Mouse (Mus musculus): ENCODE measurements around the gene B4galnt2. TPM values are rescaled to one million over a fixed set of nuclear protein-coding genes. Genes with fewer than 3 reads are reported as not detected.

B4galnt2 gene
- 0.37 and 0.47 TPM in 2 replicates for polyA plus RNA-seq (2014; fragmentation: Nextera tagmentation; extraction: Ambion mirVana)

DNA sequence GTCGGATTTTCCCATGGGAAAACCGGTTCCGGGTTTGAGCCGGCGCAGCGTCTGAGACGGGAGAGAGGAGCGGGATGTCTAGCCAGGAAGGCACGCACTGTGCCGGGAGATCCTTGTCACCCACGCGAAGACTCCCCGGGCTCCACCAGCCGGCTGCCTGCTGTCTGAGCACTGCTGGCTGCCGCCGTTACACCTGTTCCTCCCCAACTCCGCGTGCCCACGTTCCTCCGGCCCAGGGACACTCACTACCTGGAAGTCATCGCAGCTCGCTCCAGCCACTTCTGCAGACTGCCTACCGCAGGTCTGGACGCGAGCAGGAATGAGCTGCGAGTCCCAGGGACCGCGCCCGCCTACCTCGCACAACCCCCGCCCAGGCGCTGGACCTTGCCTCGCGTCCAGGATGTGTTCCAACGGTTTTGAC lies at the start of gene B4galnt2:
Gene B4galnt2, minus strand, starts transcription at position 321 of the 421 bp plus-strand sequence.
- Histone ChIP-seq H3K4me3 (ENCODE audit: low read length) (peak within 1 kb of the TSS; percentile 26), H3K9ac (ENCODE audit: low read depth, low read length) (peak within 1 kb of the TSS; percentile 4; the same call in 1 of the 2 replicates), H3K27me3 (ENCODE audit: control insufficient read depth, insufficient read depth, low read length) (peaks cover 66% of the 10 kb centered on the region), H3K9me3 (ENCODE audit: control insufficient read depth, low read length) (no peaks in the 10 kb centered on the region), H3K36me3 (ENCODE audit: control insufficient read depth, insufficient read depth, low read length) (no peaks in the 10 kb centered on the region), H3K27ac (ENCODE audit: low read depth, low read length) (no peak within 1 kb of the TSS), H3K4me2 (replicated peaks; ENCODE audit: low read depth, low read length) (peak within 1 kb of the TSS; percentile 39), H3K4me1 (ENCODE audit: control insufficient read depth, insufficient read depth, low read length) (peaks cover 12% of the 10 kb centered on the region)
- no peak for ATAC-seq (ENCODE audit: low FRiP score, low TSS enrichment)
- under 1% methylated on average over 31 of the region's 35 CpGs for WGBS

DNA sequence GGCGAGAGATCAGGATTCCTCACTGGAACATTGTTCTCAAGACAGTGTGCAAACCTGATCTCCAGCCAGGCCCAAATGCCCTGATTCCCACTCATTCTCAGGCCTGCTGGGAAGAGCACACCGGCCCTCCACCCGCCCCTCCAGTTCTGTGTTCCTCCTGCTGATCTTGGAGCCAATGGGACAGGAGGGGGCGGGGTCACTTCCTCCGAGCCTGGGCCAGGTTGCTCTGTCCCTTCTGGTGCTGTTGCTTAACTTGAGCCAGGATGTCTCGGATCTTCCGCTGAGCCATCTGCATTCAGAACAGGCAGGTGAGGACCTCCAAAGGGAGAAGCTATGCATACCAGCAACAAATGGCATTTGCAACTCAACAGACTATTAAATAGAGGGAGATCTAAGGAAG lies 48.6 kb upstream of the B4galnt2 start:
- H3K36me3 ChIP-seq (ENCODE audit: control insufficient read depth, insufficient read depth, low read length) = peaks cover 92% of the 10 kb centered on the region
- no peak overlapping the region for H3K27ac ChIP-seq (ENCODE audit: low read depth, low read length)
- H3K4me3 ChIP-seq (ENCODE audit: low read length) = no peak overlapping the region
- ATAC-seq (ENCODE audit: low FRiP score, low TSS enrichment) = no peak
- 70% methylated on average over 7 of the region's 7 CpGs for WGBS
- H3K4me1 ChIP-seq (ENCODE audit: control insufficient read depth, insufficient read depth, low read length) = no peaks in the 10 kb centered on the region
- H3K9ac ChIP-seq (ENCODE audit: low read depth, low read length) = no peak overlapping the region
- no peaks in the 10 kb centered on the region for H3K27me3 ChIP-seq (ENCODE audit: control insufficient read depth, insufficient read depth, low read length)
- no peak overlapping the region for H3K4me2 ChIP-seq (replicated peaks; ENCODE audit: low read depth, low read length)
- no peaks in the 10 kb centered on the region for H3K9me3 ChIP-seq (ENCODE audit: control insufficient read depth, low read length)

DNA sequence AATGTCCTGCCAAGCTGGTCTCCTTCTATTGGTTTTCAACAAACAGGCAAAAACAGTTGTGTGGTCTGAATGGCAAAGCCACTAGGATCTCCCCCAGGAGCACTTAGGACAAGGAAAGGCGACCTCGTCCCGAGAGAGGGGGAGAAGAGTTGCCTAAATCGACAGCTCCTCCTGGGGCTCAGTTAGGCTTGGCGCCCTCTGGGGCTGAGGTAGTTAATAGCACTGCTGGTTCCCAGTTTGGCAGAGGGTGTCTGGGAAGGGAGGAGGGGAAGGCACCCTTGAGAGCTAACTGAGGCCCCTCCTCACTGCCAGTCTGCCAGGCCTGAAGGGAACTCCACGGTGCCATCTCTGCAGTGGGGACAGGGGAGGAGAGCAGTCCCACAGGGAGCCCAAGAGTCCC lies 44.5 kb upstream of the B4galnt2 start:
- H3K27me3 ChIP-seq (ENCODE audit: control insufficient read depth, insufficient read depth, low read length) = no peaks in the 10 kb centered on the region
- 0 out of 2 replicates have a peak, but pooled peaks cover 3% of the 10 kb centered on the region for H3K4me1 ChIP-seq (ENCODE audit: control insufficient read depth, insufficient read depth, low read length)
- H3K4me3 ChIP-seq (ENCODE audit: low read length) = no peak overlapping the region
- ATAC-seq (ENCODE audit: low FRiP score, low TSS enrichment) = no peak
- H3K9me3 ChIP-seq (ENCODE audit: control insufficient read depth, low read length) = no peaks in the 10 kb centered on the region
- H3K4me2 ChIP-seq (replicated peaks; ENCODE audit: low read depth, low read length) = no peak overlapping the region
- 71% methylated on average over 5 of the region's 6 CpGs for WGBS
- H3K36me3 ChIP-seq (ENCODE audit: control insufficient read depth, insufficient read depth, low read length) = peaks cover 51% of the 10 kb centered on the region
- H3K27ac ChIP-seq (ENCODE audit: low read depth, low read length) = no peak overlapping the region
- H3K9ac ChIP-seq (ENCODE audit: low read depth, low read length) = no peak overlapping the region

DNA sequence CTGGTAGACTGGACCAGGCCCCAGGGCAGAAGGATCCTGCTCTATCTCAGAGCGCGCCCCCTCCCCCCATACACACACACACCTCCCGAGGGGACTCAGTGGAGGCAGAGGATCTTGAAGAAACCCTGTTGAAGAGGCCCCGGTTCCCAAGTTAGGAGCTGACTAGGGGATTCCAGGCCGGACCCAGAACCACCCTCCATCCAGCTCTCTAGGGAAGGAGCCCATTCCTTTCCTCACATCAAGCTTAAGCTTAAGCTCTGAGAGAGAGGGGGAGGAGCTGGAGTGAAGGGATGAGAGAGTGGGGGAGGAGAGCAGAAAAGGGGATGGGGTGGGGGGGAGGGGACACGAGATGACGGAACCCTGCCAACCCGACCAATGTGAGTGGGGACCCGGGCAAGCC lies 43.6 kb upstream of the B4galnt2 start:
- no peak for ATAC-seq (ENCODE audit: low FRiP score, low TSS enrichment)
- Histone ChIP-seq H3K4me2 (replicated peaks; ENCODE audit: low read depth, low read length) (no peak overlapping the region), H3K9ac (ENCODE audit: low read depth, low read length) (no peak overlapping the region), H3K27ac (ENCODE audit: low read depth, low read length) (no peak overlapping the region), H3K36me3 (ENCODE audit: control insufficient read depth, insufficient read depth, low read length) (peaks cover 42% of the 10 kb centered on the region), H3K4me1 (ENCODE audit: control insufficient read depth, insufficient read depth, low read length) (0 out of 2 replicates have a peak, but pooled peaks cover 3% of the 10 kb centered on the region), H3K27me3 (ENCODE audit: control insufficient read depth, insufficient read depth, low read length) (no peaks in the 10 kb centered on the region), H3K9me3 (ENCODE audit: control insufficient read depth, low read length) (no peaks in the 10 kb centered on the region), H3K4me3 (ENCODE audit: low read length) (no peak overlapping the region)
- 75% methylated on average over 9 of the region's 9 CpGs for WGBS

DNA sequence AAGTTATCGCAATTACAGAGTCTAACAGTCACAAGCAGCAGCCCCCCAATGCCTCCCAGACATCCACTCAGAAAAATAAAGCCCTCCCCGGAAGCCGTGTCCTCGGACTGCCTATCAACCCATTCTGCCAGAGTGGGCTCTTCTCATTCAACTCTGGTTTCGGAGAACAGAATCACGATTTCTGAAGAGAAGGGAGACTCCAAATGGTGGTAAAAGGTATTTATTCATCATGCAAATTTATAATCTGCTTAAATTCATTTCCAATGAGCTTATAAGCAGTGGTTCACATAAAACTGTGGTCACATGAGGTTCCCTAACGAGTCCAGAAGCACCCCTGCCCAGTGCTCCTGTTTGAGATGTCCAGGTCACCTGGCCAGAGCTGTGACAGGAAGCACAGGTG lies 42.7 kb upstream of the B4galnt2 start:
- H3K4me2 ChIP-seq (replicated peaks; ENCODE audit: low read depth, low read length) = no peak overlapping the region
- H3K9me3 ChIP-seq (ENCODE audit: control insufficient read depth, low read length) = no peaks in the 10 kb centered on the region
- WGBS = 88% methylated on average over 7 of the region's 7 CpGs
- peaks cover 33% of the 10 kb centered on the region for H3K36me3 ChIP-seq (ENCODE audit: control insufficient read depth, insufficient read depth, low read length)
- H3K27me3 ChIP-seq (ENCODE audit: control insufficient read depth, insufficient read depth, low read length) = no peaks in the 10 kb centered on the region
- H3K4me3 ChIP-seq (ENCODE audit: low read length) = no peak overlapping the region
- no peak for ATAC-seq (ENCODE audit: low FRiP score, low TSS enrichment)
- no peak overlapping the region for H3K9ac ChIP-seq (ENCODE audit: low read depth, low read length)
- H3K4me1 ChIP-seq (ENCODE audit: control insufficient read depth, insufficient read depth, low read length) = 0 out of 2 replicates have a peak, but pooled peaks cover 3% of the 10 kb centered on the region
- no peak overlapping the region for H3K27ac ChIP-seq (ENCODE audit: low read depth, low read length)

DNA sequence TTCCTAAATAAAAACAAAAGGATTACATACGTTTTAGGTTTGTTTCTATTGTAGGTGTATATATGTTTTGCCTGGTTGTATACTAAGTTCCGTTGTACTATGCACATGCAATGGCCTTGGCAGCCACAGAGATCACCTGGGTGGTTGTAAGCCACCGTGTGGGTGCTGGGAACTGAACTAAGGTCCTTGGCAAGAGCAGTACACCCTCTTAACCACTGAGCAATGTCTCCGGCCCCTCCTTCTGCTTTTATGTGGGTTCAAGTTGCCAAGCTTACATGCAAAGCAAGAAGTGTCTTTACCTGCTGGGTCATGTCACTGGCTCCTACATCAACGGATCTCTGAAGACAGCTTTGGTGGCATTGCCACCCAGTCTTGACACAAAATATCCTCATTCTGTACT lies 38.6 kb upstream of the B4galnt2 start:
- ATAC-seq (ENCODE audit: low FRiP score, low TSS enrichment) = no peak
- Histone ChIP-seq H3K36me3 (ENCODE audit: control insufficient read depth, insufficient read depth, low read length) (no peaks in the 10 kb centered on the region), H3K27me3 (ENCODE audit: control insufficient read depth, insufficient read depth, low read length) (no peaks in the 10 kb centered on the region), H3K27ac (ENCODE audit: low read depth, low read length) (no peak overlapping the region), H3K4me1 (ENCODE audit: control insufficient read depth, insufficient read depth, low read length) (0 out of 2 replicates have a peak, but pooled peaks cover 3% of the 10 kb centered on the region), H3K9me3 (ENCODE audit: control insufficient read depth, low read length) (no peaks in the 10 kb centered on the region), H3K4me2 (replicated peaks; ENCODE audit: low read depth, low read length) (no peak overlapping the region), H3K9ac (ENCODE audit: low read depth, low read length) (no peak overlapping the region), H3K4me3 (ENCODE audit: low read length) (no peak overlapping the region)
- 91% methylated on average over 5 of the region's 5 CpGs for WGBS

DNA sequence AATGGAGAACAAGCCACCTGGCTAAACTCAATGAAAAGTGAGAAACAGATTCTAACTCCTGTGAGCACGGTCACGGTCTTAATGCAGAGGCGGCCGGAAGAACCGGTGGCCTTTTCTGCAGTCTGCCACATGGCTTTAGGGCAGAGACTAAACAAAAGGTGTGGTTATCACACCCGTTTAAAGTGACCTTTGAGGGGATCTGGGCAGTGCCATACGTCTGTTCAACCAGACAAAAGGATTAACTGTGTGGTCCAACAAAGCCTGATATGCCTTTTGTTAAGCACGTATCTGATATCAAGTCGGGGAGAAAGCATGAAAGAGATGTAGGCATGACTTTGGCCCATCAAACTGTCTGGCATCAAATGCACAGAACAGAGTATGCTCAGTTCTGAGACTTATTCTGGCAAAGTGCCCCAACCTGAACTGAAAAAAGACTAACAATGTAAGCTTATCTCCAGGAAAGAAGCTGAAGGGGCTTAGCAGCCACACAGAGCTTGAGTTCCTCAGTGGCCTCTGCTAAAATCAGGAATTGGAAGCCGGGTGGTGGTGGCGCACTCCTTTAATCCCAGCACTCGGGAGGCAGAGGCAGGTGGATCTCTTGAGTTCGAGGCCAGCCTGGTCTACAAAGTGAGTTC lies 31.3 kb upstream of the B4galnt2 start:
- no peak overlapping the region for H3K27ac ChIP-seq (ENCODE audit: low read depth, low read length)
- no peaks in the 10 kb centered on the region for H3K27me3 ChIP-seq (ENCODE audit: control insufficient read depth, insufficient read depth, low read length)
- no peaks in the 10 kb centered on the region for H3K9me3 ChIP-seq (ENCODE audit: control insufficient read depth, low read length)
- WGBS = 65% methylated on average over 13 of the region's 13 CpGs
- H3K4me2 ChIP-seq (replicated peaks; ENCODE audit: low read depth, low read length) = no peak overlapping the region
- no peaks in the 10 kb centered on the region for H3K36me3 ChIP-seq (ENCODE audit: control insufficient read depth, insufficient read depth, low read length)
- no peaks in the 10 kb centered on the region for H3K4me1 ChIP-seq (ENCODE audit: control insufficient read depth, insufficient read depth, low read length)
- H3K4me3 ChIP-seq (ENCODE audit: low read length) = no peak overlapping the region
- no peak overlapping the region for H3K9ac ChIP-seq (ENCODE audit: low read depth, low read length)
- no peak for ATAC-seq (ENCODE audit: low FRiP score, low TSS enrichment)

DNA sequence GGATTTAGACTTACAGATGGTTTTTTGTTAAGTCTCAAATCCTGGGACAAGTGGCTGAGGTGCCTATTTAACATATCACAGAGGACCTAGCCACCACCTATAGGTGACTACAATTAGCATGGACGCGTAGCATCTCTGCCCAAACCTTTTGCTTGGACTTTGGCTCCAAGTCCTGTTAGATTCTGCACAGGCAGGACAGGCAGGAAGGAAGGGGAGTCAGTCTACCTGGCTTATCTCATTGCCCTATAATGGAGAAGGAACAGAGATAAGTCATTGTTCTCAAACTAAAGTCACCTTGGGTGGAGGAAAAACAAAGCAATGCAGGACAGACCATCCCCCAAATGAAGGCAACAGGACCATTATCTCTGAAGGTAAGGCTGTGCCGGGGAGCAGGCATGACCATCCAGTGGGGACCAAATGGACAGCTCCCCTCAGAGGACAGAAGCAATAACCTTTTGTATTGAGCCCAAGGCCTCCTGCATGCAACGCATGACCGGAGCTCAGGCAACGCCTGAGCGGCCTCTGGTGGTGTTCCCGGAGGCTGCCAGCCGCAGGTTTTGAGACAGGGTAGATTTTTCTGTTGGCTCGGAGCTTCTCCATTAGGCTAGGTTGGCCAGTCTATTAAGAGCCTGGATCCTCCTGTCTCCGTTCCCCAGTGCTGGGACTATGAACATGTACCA lies 25.3 kb upstream of the B4galnt2 start:
- H3K4me1 ChIP-seq (ENCODE audit: control insufficient read depth, insufficient read depth, low read length) = no peaks in the 10 kb centered on the region
- H3K27ac ChIP-seq (ENCODE audit: low read depth, low read length) = no peak overlapping the region
- no peaks in the 10 kb centered on the region for H3K27me3 ChIP-seq (ENCODE audit: control insufficient read depth, insufficient read depth, low read length)
- no peaks in the 10 kb centered on the region for H3K9me3 ChIP-seq (ENCODE audit: control insufficient read depth, low read length)
- no peak overlapping the region for H3K4me2 ChIP-seq (replicated peaks; ENCODE audit: low read depth, low read length)
- H3K36me3 ChIP-seq (ENCODE audit: control insufficient read depth, insufficient read depth, low read length) = no peaks in the 10 kb centered on the region
- no peak overlapping the region for H3K9ac ChIP-seq (ENCODE audit: low read depth, low read length)
- no peak overlapping the region for H3K4me3 ChIP-seq (ENCODE audit: low read length)
- peak; percentile 28; the same call in 1 of the 2 replicates for ATAC-seq (ENCODE audit: low FRiP score, low TSS enrichment)
- 26% methylated on average over 11 of the region's 11 CpGs for WGBS

DNA sequence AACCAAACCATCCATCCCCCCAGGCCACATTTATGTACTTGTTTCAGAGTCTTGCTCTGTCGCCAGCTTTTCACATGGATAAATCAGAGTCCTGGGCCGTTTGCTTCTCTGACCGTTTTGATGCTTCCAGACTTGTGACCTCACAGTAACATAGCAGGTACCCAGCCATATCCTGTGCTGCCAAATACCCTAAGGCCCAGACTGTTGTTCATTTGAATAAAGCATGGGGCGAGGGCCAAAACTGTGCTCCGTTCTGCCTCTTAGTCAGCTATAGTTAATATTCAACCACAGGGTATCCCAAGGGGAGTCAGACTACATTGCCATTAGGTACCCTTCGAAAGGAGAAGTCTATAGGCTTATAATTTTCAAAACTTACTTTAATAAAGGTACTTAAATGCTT lies 21.7 kb upstream of the B4galnt2 start:
- H3K4me3 ChIP-seq (ENCODE audit: low read length) = no peak overlapping the region
- 74% methylated on average over 6 of the region's 6 CpGs for WGBS

More for the DNA sequence above, 21.7 kb upstream of the B4galnt2 start:
- no peaks in the 10 kb centered on the region for H3K27me3 ChIP-seq (ENCODE audit: control insufficient read depth, insufficient read depth, low read length)
- H3K27ac ChIP-seq (ENCODE audit: low read depth, low read length) = no peak overlapping the region
- no peak overlapping the region for H3K4me2 ChIP-seq (replicated peaks; ENCODE audit: low read depth, low read length)
- peak; percentile 55; the same call in 1 of the 2 replicates for ATAC-seq (ENCODE audit: low FRiP score, low TSS enrichment)
- no peaks in the 10 kb centered on the region for H3K9me3 ChIP-seq (ENCODE audit: control insufficient read depth, low read length)
- no peaks in the 10 kb centered on the region for H3K36me3 ChIP-seq (ENCODE audit: control insufficient read depth, insufficient read depth, low read length)
- no peaks in the 10 kb centered on the region for H3K4me1 ChIP-seq (ENCODE audit: control insufficient read depth, insufficient read depth, low read length)
- no peak overlapping the region for H3K9ac ChIP-seq (ENCODE audit: low read depth, low read length)
